In the genomic region with DNA sequence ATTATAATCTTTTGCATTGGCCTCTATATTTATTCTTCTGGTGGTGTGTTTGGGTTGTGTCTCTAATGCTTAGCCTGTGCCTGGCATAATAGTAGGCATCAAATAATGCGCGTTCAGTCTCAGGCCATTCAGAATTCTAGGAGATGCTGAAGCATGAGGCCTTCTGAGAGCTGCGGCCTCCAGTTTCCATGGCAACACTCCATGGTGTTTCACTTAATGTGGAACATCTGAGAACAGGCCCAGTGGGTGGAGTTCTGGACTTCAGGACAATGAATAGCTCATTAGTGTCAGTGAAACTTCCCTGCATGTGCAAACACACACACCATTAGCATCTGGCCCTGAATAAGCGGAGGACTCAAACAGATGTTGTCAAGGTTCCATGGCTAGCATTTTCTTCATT, we compare ENCODE assay signal across 8 mouse cellular contexts.
DNase-seq lines count a peak whose midpoint lies in the region; ATAC-seq and TF ChIP-seq lines count a peak whose summit lies in the region.

No protein-coding gene starts in this region.

- H3K9ac ChIP-seq in hindbrain, embryonic 13.5 days: no peak overlapping the region
- H3K9ac ChIP-seq in liver, postnatal 0 days (replicated peaks): no peak overlapping the region

- H3K4me3 ChIP-seq in forebrain, embryonic 10.5 days: no peak overlapping the region
- H3K4me3 ChIP-seq in hindbrain, embryonic 13.5 days: no peak overlapping the region
- no peak overlapping the region for H3K4me3 ChIP-seq in liver, postnatal 0 days (ENCODE audit: low read depth, low read length)

- DNase-seq in brain, embryonic 18.5 days (ENCODE audit: low read depth, low spot score): peak; percentile 70
- DNase-seq in forebrain, embryonic 10.5 days (ENCODE audit: extremely low spot score, low spot score): peak; percentile 67
- DNase-seq in mesoderm, embryonic 11.5 days (ENCODE audit: low read depth, low spot score): peak; percentile 91
- peak; percentile 42 for DNase-seq in testis, postnatal 10 days (ENCODE audit: low spot score)
- DNase-seq in liver, postnatal 0 days: no peak
- no peak for DNase-seq in urinary bladder, postnatal 4 days (ENCODE audit: low spot score in 2 of 2)
- DNase-seq in spleen, postnatal 36 days (ENCODE audit: low spot score in 2 of 2): no peak

- ATAC-seq in hindbrain, embryonic 13.5 days (ENCODE audit: low FRiP score): peak; percentile 93
- ATAC-seq in liver, postnatal 0 days: no peak

- no peaks in the 10 kb centered on the region for H3K9me3 ChIP-seq in forebrain, embryonic 10.5 days
- no peaks in the 10 kb centered on the region for H3K9me3 ChIP-seq in hindbrain, embryonic 13.5 days
- H3K9me3 ChIP-seq in liver, postnatal 0 days (ENCODE audit: low read length): no peaks in the 10 kb centered on the region

- H3K27me3 ChIP-seq in forebrain, embryonic 10.5 days (ENCODE audit: poor library complexity, severe bottlenecking): peaks cover 62% of the 10 kb centered on the region
- peaks cover 72% of the 10 kb centered on the region for H3K27me3 ChIP-seq in hindbrain, embryonic 13.5 days
- H3K27me3 ChIP-seq in liver, postnatal 0 days (ENCODE audit: insufficient read depth, low read length): no peaks in the 10 kb centered on the region

- WGBS in forebrain, embryonic 10.5 days: 24% methylated on average over 4 of the region's 4 CpGs
- 5% methylated on average over 4 of the region's 4 CpGs for WGBS in hindbrain, embryonic 13.5 days
- WGBS in liver, postnatal 0 days (ENCODE audit: insufficient replicate concordance): 83% methylated on average over 4 of the region's 4 CpGs

- H3K36me3 ChIP-seq in forebrain, embryonic 10.5 days (replicated peaks): no peaks in the 10 kb centered on the region
- no peaks in the 10 kb centered on the region for H3K36me3 ChIP-seq in hindbrain, embryonic 13.5 days
- no peaks in the 10 kb centered on the region for H3K36me3 ChIP-seq in liver, postnatal 0 days (replicated peaks; ENCODE audit: insufficient read depth, low read length)

- no peak for TF ChIP-seq EP300 in liver, postnatal 0 days (IDR thresholded peaks at IDR 0.05; ENCODE audit: low read depth)

- H3K4me1 ChIP-seq in forebrain, embryonic 10.5 days: peaks cover 17% of the 10 kb centered on the region
- H3K4me1 ChIP-seq in hindbrain, embryonic 13.5 days (replicated peaks): peaks cover 12% of the 10 kb centered on the region
- no peaks in the 10 kb centered on the region for H3K4me1 ChIP-seq in liver, postnatal 0 days (ENCODE audit: insufficient read depth)

- no peak overlapping the region for H3K27ac ChIP-seq in forebrain, embryonic 10.5 days
- H3K27ac ChIP-seq in hindbrain, embryonic 13.5 days: no peak overlapping the region
- no peak overlapping the region for H3K27ac ChIP-seq in liver, postnatal 0 days (ENCODE audit: low read depth)

- no peak overlapping the region for H3K4me2 ChIP-seq in hindbrain, embryonic 13.5 days
- H3K4me2 ChIP-seq in liver, postnatal 0 days (ENCODE audit: low read depth, low read length): no peak overlapping the region

- no peak for TF ChIP-seq CTCF in liver, postnatal 0 days (IDR thresholded peaks at IDR 0.05; ENCODE audit: low read depth)

Comparison
In these comparisons a context has a peak if more than half of its experiments do, and no peak if none do; other contexts are left out.
1. DNase-seq: peak in brain, embryonic 18.5 days (single experiment), forebrain, embryonic 10.5 days (single experiment), mesoderm, embryonic 11.5 days (single experiment) and testis, postnatal 10 days (single experiment); none in liver, postnatal 0 days (single experiment), urinary bladder, postnatal 4 days (0 of 2) and spleen, postnatal 36 days (0 of 2).